Mouse (Mus musculus): ENCODE data around the gene Dvl1. TPM values are rescaled to one million over a fixed set of nuclear protein-coding genes. Genes with fewer than 3 reads are reported as not detected.

Dvl1 gene
- total and polyA plus RNA-seq, 3 experiments = 23.9 to 55.1 (median 25.8) TPM

- in situ Hi-C loops (cut with MboI; ENCODE audit: low pct_ligation_motif_present, low pct_unique_long_range_greater_than_20kb, low sequenced_read_pairs) (no loop called here), dilution Hi-C loops (cut with MboI; ENCODE audit: extremely low pct_ligation_motif_present, extremely low pct_unique_long_range_greater_than_20kb, low sequenced_read_pairs) (no loop called here)
These were observed 8.9 kb downstream of the Dvl1 start for GRCm38 (mm10) chr4:155856071-155856470.

GRCm38 (mm10) chr4:155856881-155857280, 9.7 kb downstream of the Dvl1 start:
- Histone ChIP-seq H3K36me3 (replicated peaks in 1 of 2; ENCODE audit: control insufficient read depth in 1 of 2, insufficient read depth in 1 of 2, low read length in 1 of 2) (peaks cover 79 to 96% of the 10 kb centered on the region in 2 experiments), H3K4me3 (replicated peaks in 1 of 3; ENCODE audit: low read depth in 2 of 3, low read length in 2 of 3, poor library complexity in 1 of 3) (no peak overlapping the region), H3K27me3 (replicated peaks) (no peaks in the 10 kb centered on the region), H3K79me2 (replicated peaks; ENCODE audit: control insufficient read depth, extremely low read depth, insufficient read depth, poor library complexity, severe bottlenecking) (no peaks in the 10 kb centered on the region), H3K9me3 (replicated peaks; ENCODE audit: low read length) (no peaks in the 10 kb centered on the region), H3K27ac (ENCODE audit: insufficient read depth, low read depth) (no peak overlapping the region), H3K4me2 (ENCODE audit: insufficient read depth, low read depth, poor library complexity, severe bottlenecking) (no peak overlapping the region), H3K9ac (ENCODE audit: insufficient read depth, low read depth) (no peak overlapping the region), H3K4me1 (ENCODE audit: control insufficient read depth in 1 of 2, insufficient read depth in 2 of 2) (peaks cover 5 to 12% of the 10 kb centered on the region in 2 experiments)
- in situ Hi-C loops (cut with MboI; ENCODE audit: low pct_ligation_motif_present, low pct_unique_long_range_greater_than_20kb, low sequenced_read_pairs) = no loop called here
- TF ChIP-seq USF1 (IDR thresholded peaks at IDR 0.05; ENCODE audit: low read depth, low read length) = no peak
- TF ChIP-seq CHD2 (IDR thresholded peaks at IDR 0.05; ENCODE audit: low read length) = no peak
- no peak for TF ChIP-seq PAX5 (IDR thresholded peaks at IDR 0.05; ENCODE audit: low read length)
- TF ChIP-seq RAD21 (IDR thresholded peaks at IDR 0.05; ENCODE audit: low read depth, low read length) = no peak
- TF ChIP-seq BHLHE40 (IDR thresholded peaks at IDR 0.05; ENCODE audit: low read depth, low read length) = no peak
- TF ChIP-seq ZNF384 (IDR thresholded peaks at IDR 0.05; ENCODE audit: low read depth, low read length) = no peak
- no peak for TF ChIP-seq KAT2A (IDR thresholded peaks at IDR 0.05; ENCODE audit: insufficient replicate concordance, low read length)
- TF ChIP-seq ZKSCAN1 (IDR thresholded peaks at IDR 0.05; ENCODE audit: borderline replicate concordance, low read depth, low read length) = no peak
- TF ChIP-seq MAFK (IDR thresholded peaks at IDR 0.05; ENCODE audit: insufficient replicate concordance, low read length) = no peak
- TF ChIP-seq ZC3H11A (IDR thresholded peaks at IDR 0.05; ENCODE audit: low read depth, low read length) = no peak
- no peak for TF ChIP-seq SIN3A (IDR thresholded peaks at IDR 0.05; ENCODE audit: low read length)
- no peak for TF ChIP-seq NRF1 (IDR thresholded peaks at IDR 0.05; ENCODE audit: low read depth, low read length)
- TF ChIP-seq MXI1 (IDR thresholded peaks at IDR 0.05; ENCODE audit: low read depth, low read length) = no peak
- no peak for TF ChIP-seq MAX (IDR thresholded peaks at IDR 0.05; ENCODE audit: low read length)
- TF ChIP-seq MYC (IDR thresholded peaks at IDR 0.05; ENCODE audit: low read depth, low read length) = no peak
- TF ChIP-seq ZMIZ1 (IDR thresholded peaks at IDR 0.05; ENCODE audit: low read depth, low read length) = no peak
- dilution Hi-C loops (cut with MboI; ENCODE audit: extremely low pct_ligation_motif_present, extremely low pct_unique_long_range_greater_than_20kb, low sequenced_read_pairs) = no loop called here
- DNase-seq (ENCODE audit: extremely low read depth) = no peak

More at GRCm38 (mm10) chr4:155856071-155856470, 8.9 kb downstream of the Dvl1 start:
- no peaks in the 10 kb centered on the region for H3K9me3 ChIP-seq (replicated peaks; ENCODE audit: low read length)
- peaks cover 12 to 21% of the 10 kb centered on the region in 2 experiments for H3K4me1 ChIP-seq (ENCODE audit: control insufficient read depth in 1 of 2, insufficient read depth in 2 of 2)
- DNase-seq (ENCODE audit: extremely low read depth) = no peak
- no peak overlapping the region for H3K4me3 ChIP-seq (replicated peaks in 1 of 3; ENCODE audit: low read depth in 2 of 3, low read length in 2 of 3, poor library complexity in 1 of 3)
- no peak overlapping the region for H3K9ac ChIP-seq (ENCODE audit: insufficient read depth, low read depth)
- H3K36me3 ChIP-seq (replicated peaks in 1 of 2; ENCODE audit: control insufficient read depth in 1 of 2, insufficient read depth in 1 of 2, low read length in 1 of 2) = peaks cover 71 to 94% of the 10 kb centered on the region in 2 experiments
- TF ChIP-seq CHD2 (IDR thresholded peaks at IDR 0.05; ENCODE audit: low read length) (no peak), USF1 (IDR thresholded peaks at IDR 0.05; ENCODE audit: low read depth, low read length) (no peak), ELF1 (IDR thresholded peaks at IDR 0.05; ENCODE audit: low read depth, low read length) (no peak), CTCF (conservative IDR thresholded peaks at IDR 0.05 in 1 of 2, IDR thresholded peaks at IDR 0.05 in 1 of 2; ENCODE audit: low read depth in 2 of 2, low read length in 2 of 2) (no peak), MYC (IDR thresholded peaks at IDR 0.05; ENCODE audit: low read depth, low read length) (no peak), ZKSCAN1 (IDR thresholded peaks at IDR 0.05; ENCODE audit: borderline replicate concordance, low read depth, low read length) (no peak), GABPA (IDR thresholded peaks at IDR 0.05; ENCODE audit: insufficient replicate concordance, low read depth, low read length) (no peak), TCF12 (IDR thresholded peaks at IDR 0.05; ENCODE audit: low read depth, low read length) (no peak), MAFK (IDR thresholded peaks at IDR 0.05; ENCODE audit: insufficient replicate concordance, low read length) (no peak), POLR2A (IDR thresholded peaks at IDR 0.05; ENCODE audit: low read depth, low read length) (no peak), NELFE (IDR thresholded peaks at IDR 0.05; ENCODE audit: low read depth, low read length) (no peak), MXI1 (IDR thresholded peaks at IDR 0.05; ENCODE audit: low read depth, low read length) (no peak), NRF1 (IDR thresholded peaks at IDR 0.05; ENCODE audit: low read depth, low read length) (no peak), RCOR1 (conservative IDR thresholded peaks at IDR 0.05; ENCODE audit: low read depth, low read length) (no peak), ZNF384 (IDR thresholded peaks at IDR 0.05; ENCODE audit: low read depth, low read length) (no peak), BHLHE40 (IDR thresholded peaks at IDR 0.05; ENCODE audit: low read depth, low read length) (no peak), CHD1 (IDR thresholded peaks at IDR 0.05; ENCODE audit: low read depth, low read length) (no peak), SMC3 (IDR thresholded peaks at IDR 0.05; ENCODE audit: low read depth, low read length) (no peak)
- H3K27ac ChIP-seq (ENCODE audit: insufficient read depth, low read depth) = no peak overlapping the region
- peaks cover 4% of the 10 kb centered on the region; the same call in 1 of the 2 replicates for H3K79me2 ChIP-seq (replicated peaks; ENCODE audit: control insufficient read depth, extremely low read depth, insufficient read depth, poor library complexity, severe bottlenecking)
- no peaks in the 10 kb centered on the region for H3K27me3 ChIP-seq (replicated peaks)
- no peak overlapping the region for H3K4me2 ChIP-seq (ENCODE audit: insufficient read depth, low read depth, poor library complexity, severe bottlenecking)

All from CH12.LX (cell line).